Mouse (Mus musculus): ENCODE measurements around the gene Btg1. TPM values are rescaled to one million over a fixed set of nuclear protein-coding genes. Genes with fewer than 3 reads are reported as not detected.

Gene Btg1
- total RNA-seq, 2 experiments from 2014 or later = 19.0 to 31.1 TPM

GRCm38 (mm10) chr10:96660280-96660985 lies 43.6 kb downstream of the Btg1 start:
- no peak for ATAC-seq (replicated peaks; ENCODE audit: poor library complexity, severe bottlenecking)

- ATAC-seq (replicated peaks; ENCODE audit: poor library complexity, severe bottlenecking) = no peak
These were observed 46.2 kb downstream of the Btg1 start for GRCm38 (mm10) chr10:96662976-96663375.

- ATAC-seq (replicated peaks; ENCODE audit: poor library complexity, severe bottlenecking) = peak; percentile 59
These were observed 47.1 kb downstream of the Btg1 start for GRCm38 (mm10) chr10:96663739-96664430.
